20 mouse cellular contexts compared by ENCODE assay signal in genomic region chrX:7745429-7745828, GRCm38 (mm10). TPM values are rescaled to one million over a fixed set of nuclear protein-coding genes. Genes with fewer than 3 reads are reported as not detected.
DNase-seq lines count a peak whose midpoint lies in the region; TF ChIP-seq lines count a peak whose summit lies in the region.
"Had no signal": no experiment of that assay in that cellular context is flagged by ENCODE, and none has a peak within 500 bp of the region (broad histone marks: within the 10 kb centered on the region; RNA-seq: fewer than 3 reads in every experiment).

No protein-coding gene starts in this region.

- dilution Hi-C loops in CH12.LX (cut with MboI; ENCODE audit: extremely low pct_ligation_motif_present, extremely low pct_unique_long_range_greater_than_20kb, low sequenced_read_pairs), result no loop called here

- DNase-seq in CH12.LX (ENCODE audit: extremely low read depth), result no peak
- DNase-seq in MEL (ENCODE audit: low read depth, low spot score), result peak; percentile 33
- DNase-seq in left cerebral cortex, postnatal 4 days, result no peak
- DNase-seq in adrenal gland, postnatal 14 days, result no peak
- DNase-seq: adrenal gland, adult 2 months; adrenal gland, adult 8-10 months; adrenal gland, postnatal 10 days; adrenal gland, postnatal 25 days; adrenal gland, postnatal 36 days; B cell, adult 2 months; cerebellum, adult 11 months; cerebellum, adult 11-12 months; cerebellum, adult 18-20 months; cerebellum, adult 2 months; cerebellum, adult 8-10 months; cerebellum, adult 9-10 months had no signal

- H3K27me3 ChIP-seq in CH12.LX (replicated peaks) (no peaks in the 10 kb centered on the region), MEL (ENCODE audit: control insufficient read depth in 1 of 2, insufficient read depth in 2 of 2, low read length in 2 of 2) (no peaks in the 10 kb centered on the region)
- H3K27me3 ChIP-seq: Patski had no signal

- TF ChIP-seq CTCF in CH12.LX (conservative IDR thresholded peaks at IDR 0.05 in 1 of 2, IDR thresholded peaks at IDR 0.05 in 1 of 2; ENCODE audit: low read depth in 2 of 2, low read length in 2 of 2) (no peak), MEL (IDR thresholded peaks at IDR 0.05 in 2 of 3, conservative IDR thresholded peaks at IDR 0.05 in 1 of 3; ENCODE audit: control insufficient read depth in 1 of 3, insufficient read depth in 1 of 3, low read depth in 2 of 3, low read length in 3 of 3, poor library complexity in 1 of 3, severe bottlenecking in 1 of 3) (no peak)

- TF ChIP-seq EP300 in CH12.LX (IDR thresholded peaks at IDR 0.05; ENCODE audit: low read length) (no peak), MEL (IDR thresholded peaks at IDR 0.05; ENCODE audit: low read depth in 1 of 2, low read length in 2 of 2) (peak in 1 of 2 experiments; percentile 30; a peak in 1 of 4 replicates)

- peak overlapping the region; percentile 87 for H3K27ac ChIP-seq in CH12.LX (ENCODE audit: insufficient read depth, low read depth)
- H3K27ac ChIP-seq in MEL (ENCODE audit: control insufficient read depth, low read depth, low read length), result no peak overlapping the region; the same call in 1 of the 2 replicates

- in situ Hi-C loops in CH12.LX (cut with MboI; ENCODE audit: low pct_ligation_motif_present, low pct_unique_long_range_greater_than_20kb, low sequenced_read_pairs), result no loop called here

- H3K4me1 ChIP-seq in CH12.LX (ENCODE audit: control insufficient read depth in 1 of 2, insufficient read depth in 2 of 2), result peaks cover 5 to 38% of the 10 kb centered on the region in 2 experiments; a peak in 3 of 4 replicates
- H3K4me1 ChIP-seq in MEL (ENCODE audit: control insufficient read depth in 1 of 2, insufficient read depth in 2 of 2, low read length in 2 of 2), result peaks cover 16 to 30% of the 10 kb centered on the region in 2 experiments

- intact Hi-C loops in left cerebral cortex, postnatal 4 days (cut with DNase I), result no loop called here

- no peak for TF ChIP-seq RAD21 in CH12.LX (IDR thresholded peaks at IDR 0.05; ENCODE audit: low read depth, low read length)
- no peak for TF ChIP-seq RAD21 in MEL (IDR thresholded peaks at IDR 0.05; ENCODE audit: low read depth, low read length)

- H3K36me3 ChIP-seq in CH12.LX (replicated peaks in 1 of 2; ENCODE audit: control insufficient read depth in 1 of 2, insufficient read depth in 1 of 2, low read length in 1 of 2) (no peaks in the 10 kb centered on the region), MEL (ENCODE audit: control insufficient read depth in 1 of 2, insufficient read depth in 2 of 2, low read length in 2 of 2) (peaks cover 0 to 14% of the 10 kb centered on the region in 2 experiments; a peak in 2 of 4 replicates)
- H3K36me3 ChIP-seq: G1E had no signal

- H3K4me2 ChIP-seq in CH12.LX (ENCODE audit: insufficient read depth, low read depth, poor library complexity, severe bottlenecking), result peak overlapping the region; percentile 36

- TF ChIP-seq POLR2A in CH12.LX (IDR thresholded peaks at IDR 0.05; ENCODE audit: low read depth, low read length), result no peak
- TF ChIP-seq POLR2A in MEL (IDR thresholded peaks at IDR 0.05; ENCODE audit: control insufficient read depth in 1 of 2, insufficient read depth in 1 of 2, low read depth in 1 of 2, low read length in 2 of 2, poor library complexity in 1 of 2), result no peak

- H3K9ac ChIP-seq in CH12.LX (ENCODE audit: insufficient read depth, low read depth) (no peak overlapping the region; the same call in 1 of the 2 replicates), MEL (ENCODE audit: control insufficient read depth, low read depth, low read length, poor library complexity, severe bottlenecking) (no peak overlapping the region)

- H3K79me2 ChIP-seq in CH12.LX (replicated peaks; ENCODE audit: control insufficient read depth, extremely low read depth, insufficient read depth, poor library complexity, severe bottlenecking) (no peaks in the 10 kb centered on the region), MEL (ENCODE audit: control insufficient read depth, insufficient read depth, low read length, poor library complexity) (no peaks in the 10 kb centered on the region)

- H3K9me3 ChIP-seq in CH12.LX (replicated peaks; ENCODE audit: low read length), result no peaks in the 10 kb centered on the region
- H3K9me3 ChIP-seq in MEL (replicated peaks; ENCODE audit: insufficient read depth, low read length), result no peaks in the 10 kb centered on the region
- H3K9me3 ChIP-seq: G1E had no signal

- no peak overlapping the region for H3K4me3 ChIP-seq in CH12.LX (replicated peaks in 1 of 3; ENCODE audit: low read depth in 2 of 3, low read length in 2 of 3, poor library complexity in 1 of 3)
- no peak overlapping the region for H3K4me3 ChIP-seq in MEL (ENCODE audit: control insufficient read depth in 1 of 2, insufficient read depth in 1 of 2, low read depth in 2 of 2, low read length in 2 of 2)

TF ChIP-seq in CH12.LX, 34 proteins besides CTCF, POLR2A, EP300 and RAD21:
- TF ChIP-seq IRF4 (IDR thresholded peaks at IDR 0.05; ENCODE audit: low read depth, low read length) (no peak), SMC3 (IDR thresholded peaks at IDR 0.05; ENCODE audit: low read depth, low read length) (no peak), PAX5 (IDR thresholded peaks at IDR 0.05; ENCODE audit: low read length) (no peak), JUN (IDR thresholded peaks at IDR 0.05; ENCODE audit: insufficient read depth, low read depth, low read length) (no peak), UBTF (IDR thresholded peaks at IDR 0.05; ENCODE audit: low read depth, low read length) (no peak)

TF ChIP-seq in MEL, 35 proteins besides CTCF, POLR2A, EP300 and RAD21:
- TF ChIP-seq GATA1 (IDR thresholded peaks at IDR 0.05; ENCODE audit: low read depth, low read length), result 0 out of 2 replicates have a peak, but pooled peaks have one; percentile 24
- no peak for TF ChIP-seq MEF2A (IDR thresholded peaks at IDR 0.05; ENCODE audit: extremely low read depth, insufficient replicate concordance, low read depth, low read length, poor library complexity, severe bottlenecking)
- TF ChIP-seq ETS1 (IDR thresholded peaks at IDR 0.05; ENCODE audit: low read depth, low read length), result 0 out of 2 replicates have a peak, but pooled peaks have one; percentile 38
- no peak for TF ChIP-seq UBTF (IDR thresholded peaks at IDR 0.05; ENCODE audit: borderline replicate concordance, insufficient read depth, low read depth, low read length)
- TF ChIP-seq TBP (IDR thresholded peaks at IDR 0.05; ENCODE audit: low read depth, low read length), result no peak
- no peak for TF ChIP-seq HCFC1 (IDR thresholded peaks at IDR 0.05; ENCODE audit: low read depth, low read length)
- no peak for TF ChIP-seq MAX (IDR thresholded peaks at IDR 0.05; ENCODE audit: low read length)
- TF ChIP-seq ZC3H11A (IDR thresholded peaks at IDR 0.05; ENCODE audit: low read depth, low read length), result no peak
- TF ChIP-seq TCF12 (IDR thresholded peaks at IDR 0.05; ENCODE audit: low read depth, low read length), result no peak
- no peak for TF ChIP-seq CHD2 (IDR thresholded peaks at IDR 0.05; ENCODE audit: low read length)
- peak; percentile 72; the same call in 1 of the 2 replicates for TF ChIP-seq MAZ (IDR thresholded peaks at IDR 0.05; ENCODE audit: low read depth, low read length)
- peak; percentile 75 for TF ChIP-seq ELF1 (IDR thresholded peaks at IDR 0.05; ENCODE audit: low read depth, low read length)

RNA-seq across cellular contexts. Expression of gene Ccdc120, which starts 5.3 kb away (rescaled TPM):
- total RNA-seq in CH12.LX (2012; rRNA removed), result 3.6 and 6.9 TPM in 2 replicates
- 3.5 and 4.4 TPM in 2 replicates for total RNA-seq in CH12.LX (2014; rRNA removed)
- 6.9 and 9.0 TPM in 2 replicates for polyA plus RNA-seq in CH12.LX (2012; ENCODE audit: insufficient read length, low read depth)
- 3.9 and 5.8 TPM in 2 replicates for total RNA-seq in MEL (2012; rRNA removed)
- polyA plus RNA-seq in MEL (2012; ENCODE audit: insufficient read depth in 1 of 2, insufficient read length in 2 of 2, low read depth in 1 of 2, low replicate concordance in 2 of 2, missing spikeins in 1 of 2), result 10 to 100 TPM in 1 of 2 experiments, not detected in 1; 12.2 TPM
- 10 to 100 TPM; 56.2 to 65.4 TPM for total RNA-seq in left cerebral cortex, postnatal 4 days (2021)
- 4.2 TPM in 2 replicates for total RNA-seq in adrenal gland, postnatal 14 days (2021)

RNA-seq across cellular contexts. Expression of gene Tfe3, which starts 16.9 kb away (rescaled TPM):
- 12.9 and 15.9 TPM in 2 replicates for total RNA-seq in CH12.LX (2012; rRNA removed)
- 6.7 and 8.3 TPM in 2 replicates for total RNA-seq in CH12.LX (2014; rRNA removed)
- 26.0 TPM in 2 replicates for polyA plus RNA-seq in CH12.LX (2012; ENCODE audit: insufficient read length, low read depth)
- total RNA-seq in MEL (2012; rRNA removed), result 20.6 and 23.4 TPM in 2 replicates
- 10 to 100 TPM in 1 of 2 experiments, not detected in 1; 64.7 TPM for polyA plus RNA-seq in MEL (2012; ENCODE audit: insufficient read depth in 1 of 2, insufficient read length in 2 of 2, low read depth in 1 of 2, low replicate concordance in 2 of 2, missing spikeins in 1 of 2)
- total RNA-seq in left cerebral cortex, postnatal 4 days (2021), result 10 to 100 TPM; 24.0 to 29.0 TPM
- total RNA-seq in adrenal gland, postnatal 14 days (2021), result 41.0 and 45.4 TPM in 2 replicates

RNA-seq across cellular contexts. Expression of gene Praf2, which starts 17.2 kb away (rescaled TPM):
- total RNA-seq in CH12.LX (2012; rRNA removed), result 41.8 and 49.1 TPM in 2 replicates
- total RNA-seq in CH12.LX (2014; rRNA removed), result 25.7 and 26.9 TPM in 2 replicates
- polyA plus RNA-seq in CH12.LX (2012; ENCODE audit: insufficient read length, low read depth), result 40.5 and 40.6 TPM in 2 replicates
- 19.1 and 23.0 TPM in 2 replicates for total RNA-seq in MEL (2012; rRNA removed)
- polyA plus RNA-seq in MEL (2012; ENCODE audit: insufficient read depth in 1 of 2, insufficient read length in 2 of 2, low read depth in 1 of 2, low replicate concordance in 2 of 2, missing spikeins in 1 of 2), result 10 to 100 TPM in 1 of 2 experiments, not detected in 1; 60.1 TPM
- 10 to 100 TPM; 70.0 to 84.0 TPM for total RNA-seq in left cerebral cortex, postnatal 4 days (2021)
- total RNA-seq in adrenal gland, postnatal 14 days (2021), result 11.1 and 11.8 TPM in 2 replicates

RNA-seq across cellular contexts. Expression of gene Gm45208, which starts 23.4 kb away (rescaled TPM):
- total RNA-seq in CH12.LX (2012; rRNA removed) (0.47 TPM in 1 of 2 replicates, not detected in the other), CH12.LX (2014; rRNA removed) (not detected in 2 replicates), MEL (2012; rRNA removed) (0.36 TPM in 1 of 2 replicates, not detected in the other)
- polyA plus RNA-seq in CH12.LX (2012; ENCODE audit: insufficient read length, low read depth) (13.0 and 13.1 TPM in 2 replicates), MEL (2012; ENCODE audit: insufficient read depth in 1 of 2, insufficient read length in 2 of 2, low read depth in 1 of 2, low replicate concordance in 2 of 2, missing spikeins in 1 of 2) (10 to 100 TPM in 1 of 2 experiments, not detected in 1; 11.0 TPM)
- total RNA-seq in left cerebral cortex, postnatal 4 days (2021), result under 1 TPM in 1 of 2 experiments, not detected in 1; 0.60 TPM
- total RNA-seq in adrenal gland, postnatal 14 days (2021), result 0.52 TPM in 1 of 2 replicates, not detected in the other
- total RNA-seq: adrenal gland, adult 2 months; adrenal gland, adult 8-10 months; adrenal gland, postnatal 10 days; adrenal gland, postnatal 25 days; ES-E14 had no signal
- polyA plus RNA-seq: activated CD4-positive, CD25-positive, alpha-beta regulatory T cell, adult 4 months; cerebellum, adult 2 months; Patski had no signal

RNA-seq across cellular contexts. Expression of gene Wdr45, which starts 31.3 kb away (rescaled TPM):
- total RNA-seq in CH12.LX (2012; rRNA removed) (13.9 and 21.4 TPM in 2 replicates), CH12.LX (2014; rRNA removed) (19.4 and 24.1 TPM in 2 replicates), MEL (2012; rRNA removed) (13.9 and 16.0 TPM in 2 replicates)
- polyA plus RNA-seq in CH12.LX (2012; ENCODE audit: insufficient read length, low read depth) (18.0 and 21.7 TPM in 2 replicates), MEL (2012; ENCODE audit: insufficient read depth in 1 of 2, insufficient read length in 2 of 2, low read depth in 1 of 2, low replicate concordance in 2 of 2, missing spikeins in 1 of 2) (10 to 100 TPM in 1 of 2 experiments, not detected in 1; 36.1 TPM)
- 10 to 100 TPM; 32.0 to 34.9 TPM for total RNA-seq in left cerebral cortex, postnatal 4 days (2021)
- total RNA-seq in adrenal gland, postnatal 14 days (2021), result 51.1 and 57.3 TPM in 2 replicates

Comparison
In these comparisons a context has a peak if more than half of its experiments do, and no peak if none do; other contexts are left out.
1. Of the 35 proteins assayed by ChIP-seq in both MEL and CH12.LX: peak only in MEL: ELF1, ETS1 and MAZ; only in CH12.LX: none; in both: none; in neither: 31; mixed calls (peak in some experiments, not most) for 1.